Mouse (Mus musculus) kidney, adult 2 months (tissue): ENCODE measurements around the gene Lztfl1.

Source experiments
- CTCF ChIP-seq: fragments of 200-500 bp; conservative IDR thresholded peaks from 2 replicates; pipeline ENCODE4 v1.5.1; 2011; ENCODE audit warnings: low read depth, mild to moderate bottlenecking, control low read depth, low read length, moderate library complexity, mixed read lengths; ENCODE audit not compliant: insufficient read depth, insufficient read length
- POLR2A ChIP-seq: fragments of 200-500 bp; IDR thresholded peaks from one replicate; pipeline ENCODE4 v1.6.1; 2011; ENCODE audit warnings: low read depth, low read length, control low read depth

DNA sequence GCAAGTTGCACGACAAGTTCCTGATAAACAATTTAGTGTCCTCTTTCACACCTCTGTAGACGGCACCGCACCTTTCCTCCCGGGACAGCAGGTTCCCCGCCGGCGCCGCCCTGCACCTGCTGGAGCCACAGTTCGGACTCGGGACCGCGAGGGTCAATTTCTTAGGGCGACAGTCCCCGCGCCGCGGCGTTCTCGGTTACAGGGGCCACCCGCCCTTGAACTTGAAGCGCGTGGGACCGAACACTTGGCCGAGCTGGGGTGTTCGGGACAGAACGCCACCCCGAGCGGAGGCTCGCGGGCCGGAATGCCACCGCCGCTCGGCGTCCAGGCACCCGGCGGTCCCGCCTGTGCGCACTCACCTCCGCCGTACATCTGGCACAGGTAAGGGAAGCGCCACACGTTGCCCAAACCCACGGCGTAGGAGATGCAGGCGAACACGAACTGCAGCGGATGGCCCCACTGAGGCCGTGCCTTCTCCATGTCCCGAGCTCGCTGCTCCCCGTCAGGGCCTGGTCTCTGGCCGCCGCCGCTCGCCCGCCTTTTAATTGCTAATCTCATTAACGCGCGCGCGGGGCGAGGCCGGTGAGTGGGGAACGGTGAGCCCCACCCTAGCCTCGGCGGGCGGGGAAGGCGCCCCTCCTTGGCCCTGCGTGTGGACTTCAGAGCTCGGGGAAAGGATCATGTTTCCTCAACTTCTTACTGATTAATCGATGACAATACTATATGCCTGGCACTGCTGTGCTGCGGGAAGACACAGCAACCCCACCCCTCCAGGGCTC lies 39.0 kb downstream of the Lztfl1 start, which contains the start of the genes Ccr9 and Slc6a20a:
- TF ChIP-seq CTCF (no peak), POLR2A (no peak)
